Mouse (Mus musculus) neural tube, embryonic 14.5 days (tissue): ENCODE measurements at regions not wholly inside any gene's neighbourhood (a gene's known extent, or its start where the extent isn't known, plus 50 kb on each side); places are given as distances from the start of the nearest gene placed in this dataset.

Experiments
- ATAC-seq: fragments of 200-750 bp; cut with Nextera tagmentation; 2 replicates; pipeline ENCODE4 v1.8.0; 2017; ENCODE audit warnings: low read depth, mild to moderate bottlenecking, moderate TSS enrichment, moderate library complexity
- H3K27ac ChIP-seq: fragments of 300-500 bp; sonication (generic); 2 replicates; pipeline ENCODE4 v1.5.1; 2014; ENCODE audit warnings: low read depth, mild to moderate bottlenecking, control low read depth, low read length, moderate library complexity, mixed read lengths
- H3K27me3 ChIP-seq: fragments of 300-500 bp; sonication (generic); 2 replicates; pipeline ENCODE4 v1.6.1; 2014; ENCODE audit warnings: low read length; ENCODE audit not compliant: control insufficient read depth, insufficient read depth
- H3K36me3 ChIP-seq: fragments of 300-500 bp; sonication (generic); 2 replicates; pipeline ENCODE4 v1.6.1; 2014; ENCODE audit warnings: low read length, mixed read lengths; ENCODE audit not compliant: control insufficient read depth, insufficient read depth
- H3K4me1 ChIP-seq: fragments of 300-500 bp; sonication (generic); 2 replicates; pipeline ENCODE4 v1.6.1; 2014; ENCODE audit warnings: low read length; ENCODE audit not compliant: control insufficient read depth, insufficient read depth
- H3K4me2 ChIP-seq: fragments of 300-500 bp; sonication (generic); 2 replicates; pipeline ENCODE4 v1.6.1; 2014; ENCODE audit warnings: mild to moderate bottlenecking, low read depth, low read length, control low read depth
- H3K4me3 ChIP-seq: fragments of 300-500 bp; sonication (generic); 2 replicates; pipeline ENCODE4 v1.5.1; 2014; ENCODE audit warnings: low read depth, low read length, control low read depth, mixed read lengths
- H3K9ac ChIP-seq: fragments of 300-500 bp; sonication (generic); replicated peaks from 2 replicates; pipeline ENCODE4 v1.6.1; 2014; ENCODE audit warnings: low read depth, mild to moderate bottlenecking, control low read depth, low read length, mixed read lengths
- H3K9me3 ChIP-seq: fragments of 300-500 bp; sonication (generic); 2 replicates; pipeline ENCODE4 v1.6.1; 2016; ENCODE audit warnings: low read length; ENCODE audit not compliant: control insufficient read depth
- WGBS: fragments of 180-500 bp; shearing (Covaris S2); extraction: QIAGEN DNeasy Blood & Tissue Kit; methylation state at CpG from one replicate; pipeline ENCODE4 v1.1.7; 2014; 5-methylcytosine and 5-hydroxymethylcytosine counted together

GRCm38 (mm10) chr4:12620059-12620755 lies 448.4 kb upstream of the Fam92a start:
- WGBS = 37% methylated on average over 4 of the region's 4 CpGs
- H3K4me1 ChIP-seq = no peaks in the 10 kb centered on the region
- H3K36me3 ChIP-seq = no peaks in the 10 kb centered on the region
- no peaks in the 10 kb centered on the region for H3K27me3 ChIP-seq
- ATAC-seq = no peak
- H3K9me3 ChIP-seq = no peaks in the 10 kb centered on the region
- no peak overlapping the region for H3K9ac ChIP-seq
- no peak overlapping the region for H3K27ac ChIP-seq
- no peak overlapping the region for H3K4me3 ChIP-seq
- no peak overlapping the region for H3K4me2 ChIP-seq

DNA sequence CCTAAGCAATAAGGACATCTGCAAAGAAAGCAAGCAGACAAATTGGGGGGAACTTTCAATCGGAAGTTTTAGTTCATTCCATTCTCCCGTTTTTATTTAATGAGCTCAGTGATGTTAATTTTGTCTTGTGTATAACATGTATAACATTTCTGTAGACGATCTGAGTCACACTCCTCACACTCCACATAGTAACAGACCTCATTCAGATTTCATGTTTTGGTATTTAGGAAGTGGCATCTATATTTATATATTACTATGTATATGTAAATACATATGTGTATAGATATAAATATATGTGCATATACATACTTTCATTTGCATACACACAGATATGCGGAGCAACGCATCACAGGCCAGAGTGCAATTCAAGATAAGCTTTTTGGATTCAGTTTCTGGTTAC lies 444.9 kb upstream of the Fam92a start:
- H3K9me3 ChIP-seq = no peaks in the 10 kb centered on the region
- H3K4me1 ChIP-seq = no peaks in the 10 kb centered on the region
- no peak overlapping the region for H3K4me2 ChIP-seq
- 91% methylated on average over 5 of the region's 5 CpGs for WGBS
- H3K9ac ChIP-seq = no peak overlapping the region
- no peak for ATAC-seq
- H3K27me3 ChIP-seq = no peaks in the 10 kb centered on the region
- no peaks in the 10 kb centered on the region for H3K36me3 ChIP-seq
- H3K27ac ChIP-seq = no peak overlapping the region
- H3K4me3 ChIP-seq = no peak overlapping the region

DNA sequence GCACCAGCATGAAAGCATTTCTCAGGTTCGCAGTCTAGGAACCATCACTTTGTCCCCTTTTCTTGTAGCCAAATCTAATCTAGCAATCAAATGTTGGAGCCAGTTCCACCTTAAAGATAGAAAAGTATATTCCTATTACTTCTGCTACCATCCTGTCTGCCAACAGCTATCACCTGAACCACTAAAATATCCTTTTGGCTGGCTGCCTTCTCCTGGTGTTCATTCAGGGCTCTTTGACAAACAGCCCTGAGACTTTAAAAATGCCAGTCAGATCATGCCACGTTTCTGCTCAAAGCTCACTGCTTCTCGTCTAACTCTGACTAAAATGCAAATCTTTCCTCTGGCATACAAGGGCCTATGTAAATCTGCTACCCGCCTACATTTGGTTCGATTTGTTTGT lies 439.7 kb upstream of the Fam92a start:
- Histone ChIP-seq H3K4me3 (no peak overlapping the region), H3K9me3 (no peaks in the 10 kb centered on the region), H3K4me2 (no peak overlapping the region), H3K36me3 (no peaks in the 10 kb centered on the region), H3K27ac (no peak overlapping the region), H3K4me1 (no peaks in the 10 kb centered on the region), H3K27me3 (no peaks in the 10 kb centered on the region), H3K9ac (no peak overlapping the region)
- ATAC-seq = no peak
- WGBS = 62% methylated on average over 5 of the region's 5 CpGs

DNA sequence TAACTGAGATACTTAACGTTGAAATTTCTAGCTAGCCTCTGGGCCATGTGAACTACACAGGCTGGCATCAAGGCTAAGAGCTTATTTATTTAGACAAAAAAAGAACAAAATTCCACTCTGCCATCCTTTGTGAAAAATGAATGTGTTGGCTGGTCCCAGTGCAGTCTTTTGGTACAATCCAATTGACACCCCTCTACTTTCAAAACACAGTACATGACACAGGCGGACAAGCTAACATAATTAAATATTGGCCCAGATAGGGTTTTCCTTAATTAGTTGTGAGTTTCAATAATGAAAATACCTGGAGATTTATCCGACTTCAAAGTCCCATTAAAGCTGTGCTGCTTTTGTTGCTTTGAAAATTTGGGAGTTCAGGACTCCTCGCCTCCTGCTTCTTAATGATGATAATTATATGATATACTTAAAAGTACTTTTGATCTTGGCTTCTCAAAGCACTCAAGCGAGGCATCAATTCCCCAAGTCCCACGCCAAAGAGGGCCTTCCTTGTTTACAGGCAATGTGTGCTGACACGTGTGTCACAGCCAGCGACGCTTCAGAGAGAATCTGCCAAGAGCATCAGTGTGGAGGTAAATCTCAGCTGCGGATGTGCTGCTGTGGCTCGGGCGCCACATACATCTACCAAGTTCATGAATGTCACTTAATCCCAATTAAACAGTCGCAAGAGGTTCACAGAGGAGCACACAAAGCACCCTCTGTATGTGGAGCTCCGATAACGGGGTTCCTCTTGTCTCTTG lies 429.5 kb upstream of the Fam92a start:
- no peaks in the 10 kb centered on the region for H3K9me3 ChIP-seq
- no peaks in the 10 kb centered on the region for H3K36me3 ChIP-seq
- H3K9ac ChIP-seq = no peak overlapping the region
- no peaks in the 10 kb centered on the region for H3K4me1 ChIP-seq
- WGBS = 78% methylated on average over 15 of the region's 15 CpGs
- no peak overlapping the region for H3K27ac ChIP-seq
- ATAC-seq = no peak
- no peak overlapping the region for H3K4me2 ChIP-seq
- H3K27me3 ChIP-seq = no peaks in the 10 kb centered on the region
- H3K4me3 ChIP-seq = no peak overlapping the region

- H3K36me3 ChIP-seq = no peaks in the 10 kb centered on the region
- H3K9me3 ChIP-seq = no peaks in the 10 kb centered on the region
- no peak for ATAC-seq
- no peak overlapping the region for H3K9ac ChIP-seq
- no peak overlapping the region for H3K4me3 ChIP-seq
- no peaks in the 10 kb centered on the region for H3K4me1 ChIP-seq
- H3K4me2 ChIP-seq = no peak overlapping the region
- no peak overlapping the region for H3K27ac ChIP-seq
- no peaks in the 10 kb centered on the region for H3K27me3 ChIP-seq
- WGBS = 70% methylated on average over 10 of the region's 10 CpGs
Observed at GRCm38 (mm10) chr4:12595801-12596515, 424.1 kb upstream of the Fam92a start.

DNA sequence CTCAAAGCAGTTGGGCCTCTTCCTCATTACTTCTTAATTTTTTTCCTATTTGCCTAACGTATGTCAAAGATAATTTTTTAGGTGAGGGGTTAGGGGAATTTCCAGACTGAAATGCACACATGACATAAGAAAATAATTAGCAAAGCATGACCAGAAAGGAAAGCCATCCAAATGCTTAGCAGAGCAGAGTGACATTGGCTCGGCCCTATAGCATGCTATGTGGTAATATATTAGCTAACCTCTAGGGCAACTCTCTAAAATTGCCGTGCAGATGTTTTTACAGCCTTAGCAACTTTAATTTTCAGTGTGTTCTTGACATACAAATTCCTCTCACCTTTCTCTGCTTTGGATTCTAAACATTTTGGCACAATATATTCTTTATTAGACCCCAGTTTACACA lies 421.2 kb upstream of the Fam92a start:
- Histone ChIP-seq H3K4me1 (no peaks in the 10 kb centered on the region), H3K9me3 (no peaks in the 10 kb centered on the region), H3K4me2 (no peak overlapping the region), H3K27ac (no peak overlapping the region), H3K36me3 (no peaks in the 10 kb centered on the region), H3K27me3 (no peaks in the 10 kb centered on the region), H3K9ac (no peak overlapping the region), H3K4me3 (no peak overlapping the region)
- 59% methylated on average over 3 of the region's 3 CpGs for WGBS
- no peak for ATAC-seq

DNA sequence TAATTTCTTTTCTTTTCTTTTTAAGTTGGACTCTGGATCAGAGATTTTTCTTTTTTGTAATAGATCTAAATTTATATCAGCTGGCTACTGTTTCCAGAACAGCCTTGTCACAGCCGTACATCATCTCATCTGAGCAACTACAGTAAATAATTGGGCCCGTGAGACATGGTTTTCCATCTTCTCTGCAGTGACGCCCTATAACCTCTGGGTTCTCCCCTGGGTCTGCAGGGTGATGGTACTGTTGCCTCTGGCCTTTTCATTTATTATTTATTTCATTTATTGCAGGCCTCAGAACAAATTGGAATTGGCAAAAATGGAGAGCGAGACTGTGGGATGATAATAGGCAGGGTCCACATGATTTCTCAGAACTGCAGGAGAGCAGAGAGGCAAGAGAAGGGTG lies 406.3 kb upstream of the Fam92a start:
- Histone ChIP-seq H3K4me1 (no peaks in the 10 kb centered on the region), H3K27me3 (no peaks in the 10 kb centered on the region), H3K4me2 (no peak overlapping the region), H3K9me3 (no peaks in the 10 kb centered on the region), H3K9ac (no peak overlapping the region), H3K36me3 (no peaks in the 10 kb centered on the region), H3K4me3 (no peak overlapping the region), H3K27ac (no peak overlapping the region)
- no peak; the same call in 1 of the 2 replicates for ATAC-seq
- WGBS = 45% methylated on average over 4 of the region's 4 CpGs

DNA sequence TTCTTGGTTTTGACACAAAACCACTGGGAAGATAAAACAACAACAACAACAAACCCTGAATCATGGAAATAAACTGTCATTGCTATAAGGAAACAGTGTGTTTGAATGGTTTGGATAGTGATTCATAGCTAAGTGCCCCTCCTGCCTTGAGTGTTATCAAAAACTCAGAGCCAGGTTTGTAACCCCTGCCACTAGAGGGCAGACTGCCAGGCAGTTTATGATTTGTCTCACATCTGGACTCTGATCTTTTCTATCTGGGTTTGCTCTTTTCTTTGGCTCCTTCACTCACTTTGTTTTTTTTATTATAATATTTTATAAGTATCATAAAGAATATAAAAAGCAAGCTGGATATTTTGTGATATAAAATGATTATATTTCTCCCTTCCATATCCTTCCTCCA lies 400.1 kb upstream of the Fam92a start:
- no peaks in the 10 kb centered on the region for H3K4me1 ChIP-seq
- no peak for ATAC-seq
- H3K27me3 ChIP-seq = no peaks in the 10 kb centered on the region
- H3K4me3 ChIP-seq = no peak overlapping the region
- H3K36me3 ChIP-seq = no peaks in the 10 kb centered on the region
- H3K4me2 ChIP-seq = no peak overlapping the region
- H3K27ac ChIP-seq = no peak overlapping the region
- no peaks in the 10 kb centered on the region for H3K9me3 ChIP-seq
- H3K9ac ChIP-seq = no peak overlapping the region

DNA sequence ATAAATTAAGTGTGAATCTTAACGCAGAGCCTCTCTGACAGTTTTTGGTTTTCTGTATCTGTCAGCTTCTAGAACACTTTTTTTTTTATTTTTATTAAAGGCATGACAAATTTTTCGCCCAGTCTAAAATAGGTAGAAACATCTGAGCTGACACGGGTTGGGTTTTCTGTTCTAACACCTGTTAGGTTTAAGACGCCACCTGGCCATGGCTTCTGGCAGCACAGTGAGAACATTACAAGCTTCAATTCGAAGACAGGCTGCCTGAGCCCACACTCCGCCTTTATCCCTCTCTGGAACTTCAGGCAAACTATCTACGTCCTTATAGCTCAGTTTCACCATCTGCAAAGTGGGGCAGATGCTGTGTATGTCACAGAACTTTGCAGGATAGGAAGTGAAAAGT lies 398.9 kb upstream of the Fam92a start:
- Histone ChIP-seq H3K9me3 (no peaks in the 10 kb centered on the region), H3K4me3 (no peak overlapping the region), H3K9ac (no peak overlapping the region), H3K4me1 (no peaks in the 10 kb centered on the region), H3K4me2 (no peak overlapping the region), H3K27me3 (no peaks in the 10 kb centered on the region), H3K36me3 (no peaks in the 10 kb centered on the region), H3K27ac (no peak overlapping the region)
- ATAC-seq = no peak
- 85% methylated on average over 7 of the region's 7 CpGs for WGBS
